Mouse (Mus musculus) activated CD4-positive, CD25-positive, alpha-beta regulatory T cell, adult 4 months (primary cell): ENCODE results near the gene Gm128. TPM values are rescaled to one million over a fixed set of nuclear protein-coding genes. Genes with fewer than 3 reads are reported as not detected.
A peak's percentile ranks its signal among the peaks of the same experiment; 100 is the strongest.

Experiments used
- ATAC-seq: one replicate; pipeline ENCODE4 v1.8.0; 2017
- polyA plus RNA-seq, 2 experiments: library from polyadenylated mRNA; unstranded; fragments of 100-300 nt; shearing (Covaris generic); gene quantifications; one replicate each; pipeline ENCODE4 v1.2.1; 2017

The Gm128 gene
- polyA plus RNA-seq = 1 to 10 TPM in 1 of 2 experiments, under 1 TPM in 1; 0.40 to 1.1 TPM

- no peak for ATAC-seq
Measured at GRCm38 (mm10) chr3:95241498-95241897, at the start of gene Gm128. Gene Gm128 (minus strand): TSS chr3:95241598.

- ATAC-seq = no peak
Measured at GRCm38 (mm10) chr3:95291041-95291440, 49.6 kb upstream of the Gm128 start.

GRCm38 (mm10) chr3:95290156-95290555 is 48.8 kb upstream of the Gm128 start:
- ATAC-seq = no peak

GRCm38 (mm10) chr3:95289419-95289818 is 48.0 kb upstream of the Gm128 start:
- ATAC-seq = no peak

DNA sequence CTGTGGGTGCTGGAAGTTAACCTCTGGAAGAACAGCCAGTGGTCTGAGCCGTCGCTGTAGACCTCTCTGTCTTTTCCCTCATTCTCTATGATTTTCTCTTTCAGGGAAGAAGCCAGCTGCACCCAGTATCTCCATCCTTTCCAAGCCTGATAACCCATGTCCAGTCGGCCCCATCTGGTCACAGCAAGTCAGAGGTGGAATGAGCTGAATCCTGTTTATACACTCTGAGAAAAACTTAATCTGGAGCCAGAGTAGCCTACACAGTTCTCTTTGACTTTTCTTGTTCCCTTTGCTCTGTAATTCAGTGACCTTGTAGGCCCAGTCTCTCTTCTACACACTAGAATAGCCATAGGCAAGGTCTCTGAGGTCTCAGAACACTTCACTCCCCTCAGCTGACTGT is 46.1 kb upstream of the Gm128 start:
- no peak for ATAC-seq

DNA sequence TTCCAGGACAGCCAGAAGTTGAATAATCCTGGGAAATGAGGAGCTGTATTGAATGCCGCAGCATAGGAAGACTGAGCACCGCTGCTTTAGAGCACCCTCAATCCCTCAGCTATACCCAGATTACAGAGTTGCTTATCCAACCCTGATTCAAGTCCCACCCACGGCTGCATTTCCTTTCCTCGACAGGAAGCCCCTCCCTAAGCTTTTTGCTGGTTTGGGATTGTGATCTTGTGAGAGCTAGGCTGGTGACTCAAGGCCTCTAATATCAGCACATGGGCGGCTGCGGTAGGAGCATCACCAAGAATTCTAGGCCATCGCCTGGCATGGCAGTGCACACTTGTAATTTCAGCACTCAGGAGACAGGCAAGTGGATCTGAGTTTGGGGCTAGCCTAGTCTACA is 45.1 kb upstream of the Gm128 start:
- no peak for ATAC-seq

DNA sequence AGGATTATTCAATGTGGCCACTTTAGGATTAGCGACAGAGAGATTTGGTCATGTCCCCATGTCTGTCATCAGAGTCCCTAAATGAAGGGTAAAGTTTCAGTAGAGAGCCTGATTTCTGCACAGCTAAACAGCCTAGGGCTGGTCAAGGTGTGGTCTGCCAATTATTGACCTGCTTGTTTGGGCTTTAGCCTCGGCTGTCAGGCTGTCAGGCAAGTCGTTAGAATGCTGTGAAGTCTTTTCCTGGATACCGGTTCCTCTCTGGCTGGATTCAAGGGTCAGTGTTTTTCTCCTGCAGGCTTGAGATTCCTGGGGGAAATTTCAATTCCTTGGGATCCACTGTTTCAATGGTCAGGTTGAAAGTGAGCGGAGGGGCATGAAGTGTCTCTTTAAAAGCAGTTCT is 44.6 kb upstream of the Gm128 start:
- no peak for ATAC-seq

DNA sequence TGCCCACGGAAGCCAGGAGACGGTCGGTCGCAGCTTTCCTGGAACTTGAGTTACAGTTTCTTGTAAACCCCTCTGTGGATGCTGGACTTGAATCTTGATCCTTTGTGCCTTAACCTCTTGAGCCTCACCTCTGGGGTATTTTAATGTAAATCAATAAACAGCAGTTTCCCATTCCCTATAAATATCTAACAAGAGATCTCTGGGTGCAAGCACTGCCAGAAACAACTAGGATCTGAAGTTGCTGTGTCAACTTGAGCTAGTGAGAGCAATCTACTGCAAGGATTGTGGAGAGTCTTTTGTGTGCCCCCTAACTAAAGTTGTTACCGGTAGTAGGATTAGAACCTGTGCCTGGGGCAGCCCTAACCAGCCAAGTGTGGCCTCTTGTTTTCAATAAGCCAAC is 44.0 kb upstream of the Gm128 start:
- no peak for ATAC-seq

GRCm38 (mm10) chr3:95284501-95285281 is 43.3 kb upstream of the Gm128 start:
- no peak for ATAC-seq

- ATAC-seq = no peak
Measured at GRCm38 (mm10) chr3:95284062-95284461, 42.7 kb upstream of the Gm128 start.

DNA sequence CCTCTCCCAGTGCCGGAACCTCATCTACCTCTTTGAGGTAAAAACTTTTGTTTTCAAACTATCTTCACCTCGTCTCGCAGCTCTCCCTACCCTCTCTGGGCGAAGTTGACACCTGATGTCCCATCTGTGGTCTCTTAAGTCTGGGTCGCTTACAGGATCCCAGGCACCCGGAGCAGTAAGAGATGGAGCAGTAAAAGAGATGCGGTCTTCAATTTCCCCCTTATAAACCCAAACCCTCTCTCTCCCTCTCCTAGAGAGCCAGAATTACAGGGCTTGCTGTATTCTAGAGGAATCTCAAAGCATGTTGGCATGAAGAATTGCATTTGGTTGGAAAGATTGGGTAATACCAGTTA is 42.2 kb upstream of the Gm128 start:
- ATAC-seq = no peak

GRCm38 (mm10) chr3:95282865-95283588 is 41.6 kb upstream of the Gm128 start:
- peak; percentile 24 for ATAC-seq

DNA sequence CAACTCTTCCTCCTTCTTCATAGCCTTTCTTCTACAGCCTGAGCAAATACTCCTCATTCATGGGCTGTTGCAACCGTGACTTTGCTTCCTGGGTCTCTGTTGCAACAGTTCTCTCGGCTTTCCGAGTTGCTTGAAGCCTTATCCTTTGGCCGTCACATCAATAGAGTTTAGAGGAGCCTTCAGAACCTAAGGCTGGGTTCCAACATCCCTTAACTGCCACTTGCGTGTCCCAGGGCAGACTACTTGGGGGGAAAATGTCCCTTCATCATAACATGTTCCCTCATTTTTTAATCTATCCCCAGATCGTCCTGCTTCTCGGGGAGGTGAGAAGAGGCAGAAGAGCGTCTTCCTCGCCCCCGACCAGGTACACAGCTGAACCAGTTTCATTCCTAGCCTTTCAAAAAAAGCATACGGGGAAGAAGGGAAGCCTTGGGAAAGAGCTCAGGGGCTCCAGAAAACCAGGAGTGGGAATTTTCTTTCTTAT is 41.0 kb upstream of the Gm128 start:
- peak; percentile 27 for ATAC-seq

GRCm38 (mm10) chr3:95281216-95282126 is 40.1 kb upstream of the Gm128 start, which contains the start of the genes Mindy1 and Prune1:
Gene Mindy1 (plus strand): TSS chr3:95281345.
Gene Prune1 (minus strand): TSS chr3:95282076.
- ATAC-seq = peak; percentile 88

- ATAC-seq = no peak
Measured at GRCm38 (mm10) chr3:95280747-95281146, 39.3 kb upstream of the Gm128 start.

- ATAC-seq = no peak
Measured at GRCm38 (mm10) chr3:95277149-95277551, 35.8 kb upstream of the Gm128 start.

GRCm38 (mm10) chr3:95276428-95276934 is 35.1 kb upstream of the Gm128 start:
- ATAC-seq = no peak

DNA sequence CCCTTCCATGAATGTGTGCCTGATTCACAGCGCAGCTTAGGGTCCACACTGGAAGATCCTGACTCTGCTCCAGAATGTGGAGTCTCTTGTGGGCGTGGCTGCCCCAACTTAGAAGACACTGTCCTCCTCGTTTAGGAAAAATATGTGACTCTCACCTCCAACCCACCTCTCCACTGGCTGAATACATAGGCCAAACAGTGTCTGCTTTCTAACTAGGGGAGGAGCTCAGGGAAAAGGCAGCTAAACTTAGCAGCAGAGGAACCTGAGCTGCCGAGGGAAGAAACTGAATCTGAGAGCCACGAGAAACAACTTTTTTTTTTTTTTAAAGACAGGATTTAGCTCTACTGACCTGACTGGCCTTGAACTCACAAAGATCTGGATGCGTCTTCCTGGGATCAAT is 33.8 kb upstream of the Gm128 start:
- no peak for ATAC-seq

- ATAC-seq = no peak
Measured at GRCm38 (mm10) chr3:95274453-95274852, 33.1 kb upstream of the Gm128 start.

- no peak for ATAC-seq
Measured at GRCm38 (mm10) chr3:95273471-95273870, 32.1 kb upstream of the Gm128 start.

DNA sequence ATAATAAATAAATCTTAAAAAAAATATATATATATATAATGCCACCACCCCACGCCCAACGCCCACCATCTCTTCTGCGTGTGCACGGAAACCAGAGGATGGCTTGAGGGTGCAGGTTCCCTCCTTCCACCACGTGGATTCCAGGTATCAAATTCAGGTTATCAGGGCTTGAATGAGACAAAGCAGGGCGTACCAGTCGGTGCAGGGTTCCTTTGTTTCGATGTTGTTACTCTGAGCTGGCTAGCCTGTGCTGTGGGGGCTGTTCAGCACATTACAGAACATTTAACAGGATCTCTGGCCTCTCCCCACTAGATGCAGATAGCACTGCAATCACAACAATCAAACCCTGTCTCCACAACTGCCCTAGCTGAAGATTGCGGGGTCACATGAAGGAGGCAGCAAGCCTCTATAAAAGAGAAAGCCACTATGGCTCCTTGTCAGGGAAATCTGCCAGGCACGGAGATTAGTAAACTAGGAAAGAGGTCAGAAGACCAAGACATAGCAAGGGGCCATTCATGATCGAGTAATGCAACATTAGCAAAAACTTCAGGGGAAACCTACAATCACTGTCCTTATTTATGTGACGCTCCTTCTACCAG is 29.5 kb upstream of the Gm128 start:
- ATAC-seq = no peak

DNA sequence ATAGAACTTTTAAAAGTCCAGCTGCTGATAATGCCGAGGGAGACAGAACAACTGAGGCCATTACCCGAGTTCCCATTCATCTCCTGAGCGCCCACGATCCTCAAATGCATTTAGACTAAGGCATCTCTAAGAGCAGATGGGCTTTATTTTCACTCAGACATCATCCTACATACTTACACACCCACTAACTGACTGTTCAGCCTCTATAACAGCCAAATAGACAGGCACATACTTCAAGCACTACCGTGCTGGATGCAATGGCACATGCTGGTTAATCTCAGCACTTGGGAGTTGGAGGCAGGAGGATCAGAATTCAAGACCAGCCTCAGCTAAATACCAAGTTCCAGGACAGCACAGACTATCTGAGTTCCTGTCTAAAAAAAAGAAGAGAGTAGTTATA is 28.4 kb upstream of the Gm128 start:
- no peak for ATAC-seq
